Mouse (Mus musculus) frontal cortex, adult 2 months (tissue): ENCODE data around the gene Zfp385a. TPM values are rescaled to one million over a fixed set of nuclear protein-coding genes. Genes with fewer than 3 reads are reported as not detected.
A peak's percentile ranks its signal among the peaks of the same experiment; 100 is the strongest.

Source experiments
- DNase-seq, 2 experiments: peaks; one replicate each; pipeline ENCODE4 v3.0.0; 2022; ENCODE audit warnings: low spot score in 1 of 2; ENCODE audit errors: extremely low spot score in 1 of 2
- polyA plus RNA-seq: library from polyadenylated mRNA; depleted of rRNA; stranded (reverse); fragments of >200 nt; gene quantifications from 2 replicates; pipeline ENCODE4 v1.2.3, GENCODE M21; 2012

Zfp385a gene
- polyA plus RNA-seq, 1 experiment, result 46.5 TPM

- no peak for DNase-seq
Measured at GRCm38 (mm10) chr15:103364761-103365160, 24.9 kb upstream of the Zfp385a start.

GRCm38 (mm10) chr15:103363809-103364208, 23.9 kb upstream of the Zfp385a start:
- DNase-seq, result no peak

- DNase-seq, result no peak
Measured at GRCm38 (mm10) chr15:103362950-103363349, 23.1 kb upstream of the Zfp385a start.

GRCm38 (mm10) chr15:103362333-103362732, 22.4 kb upstream of the Zfp385a start:
- no peak for DNase-seq

GRCm38 (mm10) chr15:103361269-103361668, 21.4 kb upstream of the Zfp385a start:
- DNase-seq, result no peak

GRCm38 (mm10) chr15:103359869-103360602, 20.1 kb upstream of the Zfp385a start:
- peak in 1 of 2 experiments; percentile 31 for DNase-seq

- DNase-seq, result no peak
Measured at GRCm38 (mm10) chr15:103359122-103359510, 19.2 kb upstream of the Zfp385a start.

GRCm38 (mm10) chr15:103358278-103359121, 18.6 kb upstream of the Zfp385a start:
- DNase-seq, result no peak

GRCm38 (mm10) chr15:103357817-103358216, 17.9 kb upstream of the Zfp385a start:
- no peak for DNase-seq

- DNase-seq, result no peak
Measured at GRCm38 (mm10) chr15:103356130-103356529, 16.2 kb upstream of the Zfp385a start.

GRCm38 (mm10) chr15:103355420-103355819, 15.5 kb upstream of the Zfp385a start:
- DNase-seq, result no peak

GRCm38 (mm10) chr15:103354690-103355089, 14.8 kb upstream of the Zfp385a start:
- no peak for DNase-seq

GRCm38 (mm10) chr15:103353511-103354256, 13.8 kb upstream of the Zfp385a start:
- DNase-seq, result no peak

- peak in 1 of 2 experiments; percentile 69 for DNase-seq
Measured at GRCm38 (mm10) chr15:103352856-103353255, 13.0 kb upstream of the Zfp385a start.

GRCm38 (mm10) chr15:103347275-103347684, 7.4 kb upstream of the Zfp385a start:
- DNase-seq, result peak in 1 of 2 experiments; percentile 73

- no peak for DNase-seq
Measured at GRCm38 (mm10) chr15:103345789-103346188, 5.9 kb upstream of the Zfp385a start.

GRCm38 (mm10) chr15:103343556-103343955, 3.7 kb upstream of the Zfp385a start:
- DNase-seq, result no peak

- DNase-seq, result no peak
Measured at GRCm38 (mm10) chr15:103343008-103343407, 3.1 kb upstream of the Zfp385a start.

- peak; percentile 73 to 94 for DNase-seq
Measured at GRCm38 (mm10) chr15:103342415-103342814, 2.5 kb upstream of the Zfp385a start.

GRCm38 (mm10) chr15:103341547-103341946, 1.7 kb upstream of the Zfp385a start:
- no peak for DNase-seq

GRCm38 (mm10) chr15:103340786-103341185, 893 bp upstream of the Zfp385a start:
- no peak for DNase-seq
